ENCODE assay signal across 32 mouse cellular contexts in genomic region chr12:106445976-106446375, GRCm38 (mm10).
DNase-seq lines count a peak whose midpoint lies in the region; ATAC-seq and TF ChIP-seq lines count a peak whose summit lies in the region.
"Had no signal": no experiment of that assay in that cellular context is flagged by ENCODE, and none has a peak within 500 bp of the region (broad histone marks: within the 10 kb centered on the region; RNA-seq: fewer than 3 reads in every experiment).

No protein-coding gene starts in this region.

- H3K4me2 ChIP-seq in forebrain, embryonic 16.5 days (ENCODE audit: low read length): no peak overlapping the region
- H3K4me2 ChIP-seq in kidney, embryonic 14.5 days (replicated peaks; ENCODE audit: low read depth, low read length): no peak overlapping the region
- H3K4me2 ChIP-seq: embryonic facial prominence, embryonic 13.5 days; heart, embryonic 12.5 days; heart, embryonic 15.5 days; hindbrain, embryonic 13.5 days; intestine, embryonic 15.5 days had no signal

- in situ Hi-C loops in ES-E14 (cut with MboI; ENCODE audit: low sequenced_read_pairs in 2 of 2, unreplicated experiment in 2 of 2): no loop called here

- H3K9ac ChIP-seq in forebrain, embryonic 16.5 days (replicated peaks; ENCODE audit: low read depth, low read length): no peak overlapping the region
- no peak overlapping the region for H3K9ac ChIP-seq in ES-E14 (ENCODE audit: insufficient read depth, low read depth, low read length, poor library complexity, severe bottlenecking)
- no peak overlapping the region for H3K9ac ChIP-seq in kidney, embryonic 14.5 days (ENCODE audit: low read depth, low read length)
- H3K9ac ChIP-seq: embryonic facial prominence, embryonic 13.5 days; forebrain, embryonic 13.5 days; forebrain, postnatal 0 days; heart, embryonic 12.5 days; heart, embryonic 15.5 days; hindbrain, embryonic 13.5 days; intestine, embryonic 15.5 days had no signal

- peaks cover 5% of the 10 kb centered on the region for H3K9me3 ChIP-seq in forebrain, embryonic 10.5 days
- no peaks in the 10 kb centered on the region for H3K9me3 ChIP-seq in forebrain, embryonic 16.5 days (ENCODE audit: control insufficient read depth, low read length)
- H3K9me3 ChIP-seq in E14TG2a.4 (ENCODE audit: low read length) (peaks cover 14% of the 10 kb centered on the region), ES-E14 (ENCODE audit: control insufficient read depth, insufficient read depth, low read depth, low read length) (no peaks in the 10 kb centered on the region)
- 0 out of 2 replicates have a peak, but pooled peaks cover 2% of the 10 kb centered on the region for H3K9me3 ChIP-seq in kidney, embryonic 14.5 days (ENCODE audit: control insufficient read depth, low read length)
- H3K9me3 ChIP-seq: embryonic facial prominence, embryonic 13.5 days; forebrain, embryonic 13.5 days; heart, embryonic 15.5 days; intestine, embryonic 15.5 days had no signal

- 70% methylated on average over 10 of the region's 10 CpGs for WGBS in forebrain, embryonic 10.5 days
- 68% methylated on average over 10 of the region's 10 CpGs for WGBS in forebrain, embryonic 16.5 days
- 57% methylated on average over 10 of the region's 10 CpGs for WGBS in kidney, embryonic 14.5 days

- no peaks in the 10 kb centered on the region for H3K36me3 ChIP-seq in forebrain, embryonic 10.5 days (replicated peaks)
- no peaks in the 10 kb centered on the region for H3K36me3 ChIP-seq in forebrain, embryonic 16.5 days (ENCODE audit: control insufficient read depth, insufficient read depth)
- H3K36me3 ChIP-seq in E14TG2a.4 (ENCODE audit: insufficient read depth, low read length) (no peaks in the 10 kb centered on the region), ES-E14 (ENCODE audit: control insufficient read depth, insufficient read depth, low read length, poor library complexity, severe bottlenecking) (no peaks in the 10 kb centered on the region)
- no peaks in the 10 kb centered on the region for H3K36me3 ChIP-seq in kidney, embryonic 14.5 days (ENCODE audit: control insufficient read depth, insufficient read depth, low read length)
- H3K36me3 ChIP-seq: embryonic facial prominence, embryonic 10.5 days; embryonic facial prominence, embryonic 13.5 days; heart, embryonic 12.5 days; heart, embryonic 15.5 days; hindbrain, embryonic 10.5 days; hindbrain, embryonic 13.5 days; intestine, embryonic 15.5 days had no signal

- peak overlapping the region; percentile 70 for H3K27ac ChIP-seq in forebrain, embryonic 10.5 days
- no peak overlapping the region for H3K27ac ChIP-seq in forebrain, embryonic 16.5 days (ENCODE audit: low read length)
- H3K27ac ChIP-seq in ES-E14 (ENCODE audit: insufficient read depth, low read depth, low read length, poor library complexity, severe bottlenecking): no peak overlapping the region
- H3K27ac ChIP-seq in kidney, embryonic 14.5 days (ENCODE audit: low read depth, low read length): no peak overlapping the region
- H3K27ac ChIP-seq: embryonic facial prominence, embryonic 13.5 days; heart, embryonic 15.5 days; hindbrain, embryonic 13.5 days; intestine, embryonic 15.5 days had no signal

- no peak overlapping the region for H3K4me3 ChIP-seq in forebrain, embryonic 10.5 days
- H3K4me3 ChIP-seq in forebrain, embryonic 16.5 days (replicated peaks; ENCODE audit: low read length): no peak overlapping the region
- 0 out of 2 replicates have a peak overlapping the region, but pooled peaks have one; percentile 7 for H3K4me3 ChIP-seq in E14TG2a.4 (replicated peaks; ENCODE audit: low read length)
- no peak overlapping the region for H3K4me3 ChIP-seq in ES-E14 (ENCODE audit: insufficient read depth in 1 of 2, low read depth in 1 of 2, low read length in 2 of 2, poor library complexity in 1 of 2, severe bottlenecking in 1 of 2)
- H3K4me3 ChIP-seq in kidney, embryonic 14.5 days (ENCODE audit: low read length): no peak overlapping the region
- H3K4me3 ChIP-seq: embryonic facial prominence, embryonic 10.5 days; embryonic facial prominence, embryonic 13.5 days; erythroblast, embryonic 14.5 days; forebrain, embryonic 13.5 days; heart, embryonic 12.5 days; heart, embryonic 15.5 days; hindbrain, embryonic 10.5 days; hindbrain, embryonic 13.5 days; intestine, embryonic 15.5 days had no signal

- TF ChIP-seq CTCF in E14TG2a.4 (conservative IDR thresholded peaks at IDR 0.05; ENCODE audit: low read length): no peak

- H3K27me3 ChIP-seq in forebrain, embryonic 10.5 days (ENCODE audit: poor library complexity, severe bottlenecking): peaks cover 35% of the 10 kb centered on the region
- H3K27me3 ChIP-seq in forebrain, embryonic 16.5 days (replicated peaks; ENCODE audit: control insufficient read depth, insufficient read depth, low read length): no peaks in the 10 kb centered on the region; the same call in none of the 2 replicates
- peaks cover 37% of the 10 kb centered on the region for H3K27me3 ChIP-seq in E14TG2a.4 (ENCODE audit: insufficient read depth, low read length)
- H3K27me3 ChIP-seq in kidney, embryonic 14.5 days (ENCODE audit: control insufficient read depth, insufficient read depth, low read length): no peaks in the 10 kb centered on the region
- H3K27me3 ChIP-seq: heart, embryonic 15.5 days; intestine, embryonic 15.5 days had no signal

- ATAC-seq in forebrain, embryonic 16.5 days: no peak
- no peak for ATAC-seq in kidney, embryonic 14.5 days (ENCODE audit: low FRiP score, low TSS enrichment)
- ATAC-seq: activated CD4-positive, CD25-positive, alpha-beta regulatory T cell, adult 4 months; forebrain, postnatal 0 days; hindbrain, embryonic 16.5 days; intestine, embryonic 15.5 days; Patski had no signal

- DNase-seq in forebrain, embryonic 10.5 days (ENCODE audit: extremely low spot score, low spot score): no peak
- DNase-seq in ES-E14 (ENCODE audit: low read depth, low spot score): peak; percentile 43
- DNase-seq in MN1 (ENCODE audit: low spot score): no peak
- DNase-seq: adrenal gland, adult 8-10 months; adrenal gland, postnatal 25 days; B cell, adult 2 months; cerebellum, adult 11-12 months; cerebellum, adult 8-10 months; cerebellum, postnatal 10 days; cerebellum, postnatal 36 days; embryo, embryonic 11 days; forebrain, postnatal 0 days; gastrocnemius, postnatal 25 days; heart, adult 18-20 months; heart, postnatal 10 days; heart, postnatal 36 days; kidney, adult 18-20 months had no signal

- peaks cover 32% of the 10 kb centered on the region for H3K4me1 ChIP-seq in forebrain, embryonic 10.5 days
- H3K4me1 ChIP-seq in forebrain, embryonic 16.5 days (replicated peaks; ENCODE audit: control insufficient read depth, insufficient read depth, low read length): peaks cover 14% of the 10 kb centered on the region
- H3K4me1 ChIP-seq in E14TG2a.4 (replicated peaks; ENCODE audit: low read depth, low read length): peaks cover 49% of the 10 kb centered on the region
- peaks cover 8 to 18% of the 10 kb centered on the region in 2 experiments; a peak in 2 of 4 replicates for H3K4me1 ChIP-seq in ES-E14 (ENCODE audit: control insufficient read depth in 2 of 2, insufficient read depth in 2 of 2, low read length in 2 of 2, poor library complexity in 1 of 2)
- H3K4me1 ChIP-seq in kidney, embryonic 14.5 days (ENCODE audit: control insufficient read depth, insufficient read depth, low read length): no peaks in the 10 kb centered on the region
- H3K4me1 ChIP-seq: heart, embryonic 12.5 days; heart, embryonic 15.5 days; intestine, embryonic 15.5 days had no signal

TF ChIP-seq in ES-E14, 5 proteins besides CTCF, POLR2A, EP300 and RAD21:
- TF ChIP-seq MAFK (IDR thresholded peaks at IDR 0.05; ENCODE audit: insufficient read depth, low read depth, low read length) (no peak), CHD2 (IDR thresholded peaks at IDR 0.05; ENCODE audit: low read depth, low read length) (no peak), HCFC1 (IDR thresholded peaks at IDR 0.05; ENCODE audit: borderline replicate concordance, insufficient read depth, low read length) (no peak), ZNF384 (IDR thresholded peaks at IDR 0.05; ENCODE audit: low read depth, low read length) (no peak), ZC3H11A (IDR thresholded peaks at IDR 0.05; ENCODE audit: borderline replicate concordance, low read depth, low read length) (no peak)
TF ChIP-seq in ES-E14: peak in this region for 0.
